Mouse (Mus musculus): ENCODE results near the gene Vcp.

The Vcp gene

GRCm38 (mm10) chr4:43000141-43000986, at the start of gene Vcp:
Gene Vcp, minus strand, starts transcription at chr4:43000507.
- peak; percentile 99 for DNase-seq

GRCm38 (mm10) chr4:43047231-43047630, 46.9 kb upstream of the Vcp start:
- peak; percentile 88 for DNase-seq

GRCm38 (mm10) chr4:43046607-43047006, 46.3 kb upstream of the Vcp start:
- no peak for DNase-seq

- peak; percentile 94 for DNase-seq
These were observed 45.5 kb upstream of the Vcp start, which contains the start of gene Fam214b for GRCm38 (mm10) chr4:43045659-43046302. Gene Fam214b, minus strand, starts transcription at chr4:43046220.

- no peak for DNase-seq
These were observed 45.0 kb upstream of the Vcp start for GRCm38 (mm10) chr4:43045285-43045658.

GRCm38 (mm10) chr4:43044673-43045072, 44.4 kb upstream of the Vcp start:
- peak; percentile 62 for DNase-seq

GRCm38 (mm10) chr4:43043644-43044357, 43.5 kb upstream of the Vcp start:
- peak; percentile 72 for DNase-seq

- DNase-seq: no peak
These were observed 40.7 kb upstream of the Vcp start for GRCm38 (mm10) chr4:43040881-43041547.

GRCm38 (mm10) chr4:43040114-43040572, 39.8 kb upstream of the Vcp start:
- DNase-seq: peak; percentile 99

- DNase-seq: no peak
These were observed 39.3 kb upstream of the Vcp start for GRCm38 (mm10) chr4:43039609-43040008.

GRCm38 (mm10) chr4:43038567-43039495, 38.5 kb upstream of the Vcp start:
- peak; percentile 73 for DNase-seq

- DNase-seq: no peak
These were observed 37.7 kb upstream of the Vcp start for GRCm38 (mm10) chr4:43037860-43038566.

GRCm38 (mm10) chr4:43036356-43036755, 36.0 kb upstream of the Vcp start:
- DNase-seq: no peak

- no peak for DNase-seq
These were observed 35.5 kb upstream of the Vcp start for GRCm38 (mm10) chr4:43035851-43036250.

- DNase-seq: no peak
These were observed 33.2 kb upstream of the Vcp start for GRCm38 (mm10) chr4:43033481-43033880.

- no peak for DNase-seq
These were observed 32.2 kb upstream of the Vcp start for GRCm38 (mm10) chr4:43032501-43032900.

- DNase-seq: peak; percentile 95
These were observed 31.1 kb upstream of the Vcp start, which contains the start of gene Stoml2 for GRCm38 (mm10) chr4:43031237-43031995. Gene Stoml2, minus strand, starts transcription at chr4:43031710.

GRCm38 (mm10) chr4:43030780-43031230, 30.5 kb upstream of the Vcp start:
- no peak for DNase-seq

- DNase-seq: no peak
These were observed 30.0 kb upstream of the Vcp start for GRCm38 (mm10) chr4:43030352-43030751.

GRCm38 (mm10) chr4:43029749-43030148, 29.4 kb upstream of the Vcp start:
- no peak for DNase-seq
